Mouse (Mus musculus): ENCODE measurements around the gene Ankfn1.
A peak's percentile ranks its signal among the peaks of the same experiment; 100 is the strongest.

Ankfn1 gene

DNA sequence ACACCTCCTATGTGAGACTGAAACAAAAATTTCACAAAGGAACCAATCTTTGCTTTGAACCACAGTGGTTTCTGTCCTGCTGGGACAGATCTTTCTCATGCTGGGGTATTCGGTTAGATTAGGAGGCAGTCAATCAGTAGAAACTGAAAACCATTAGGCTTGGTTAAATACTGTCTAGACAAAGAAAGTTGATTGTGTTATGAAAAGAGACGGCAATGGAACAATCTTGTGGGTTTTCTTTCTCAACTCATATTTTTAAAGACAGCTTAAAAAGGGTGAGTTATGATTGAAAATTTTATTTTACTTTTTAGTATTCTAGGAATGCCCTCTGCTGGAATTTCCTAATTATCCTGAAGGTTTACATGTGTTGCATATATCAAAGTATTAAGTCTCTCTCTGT, 191.1 kb downstream of the Ankfn1 start:
- no peak for DNase-seq (ENCODE audit: inconsistent age in 2 of 2, low spot score in 1 of 2)

DNA sequence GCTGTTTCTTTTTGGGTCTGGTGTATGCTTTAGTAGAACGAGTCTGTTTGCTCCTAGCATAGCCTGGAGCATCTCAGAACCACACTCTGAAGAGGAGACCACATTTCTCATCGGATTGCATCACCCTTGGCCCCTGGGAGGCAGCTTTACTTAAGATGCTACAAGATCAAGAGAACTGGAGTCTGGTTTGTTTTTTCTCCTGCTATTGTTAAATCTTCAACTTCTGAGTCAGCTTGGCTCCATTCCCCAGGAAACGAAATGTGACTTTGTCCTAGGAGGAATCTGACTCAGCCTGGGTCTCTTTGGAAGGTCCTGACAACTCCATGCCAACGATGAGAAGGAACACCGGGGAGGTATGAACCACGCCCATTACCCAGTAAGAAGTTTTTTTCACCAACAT, 197.6 kb downstream of the Ankfn1 start:
- DNase-seq (ENCODE audit: inconsistent age in 2 of 2, low spot score in 1 of 2) = peak; percentile 57 to 83

DNA sequence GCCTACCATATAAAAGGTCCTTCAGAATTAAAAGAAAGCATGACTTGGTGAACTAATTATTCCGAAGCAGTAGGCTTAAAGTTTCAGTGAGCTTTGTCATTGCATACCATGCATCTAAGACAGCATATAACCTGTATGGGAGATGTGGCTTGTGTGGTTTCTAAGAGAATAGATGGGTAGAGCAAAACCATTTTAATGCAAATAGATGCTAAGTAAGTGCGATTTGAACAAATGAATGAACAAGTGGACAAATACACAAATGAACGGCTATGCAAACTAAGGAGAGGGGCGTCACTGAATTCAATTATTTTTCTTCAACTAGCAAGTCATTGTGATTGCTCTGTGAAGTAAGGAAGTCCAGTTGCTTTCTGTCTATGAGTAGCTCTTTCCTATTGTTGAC, 198.3 kb downstream of the Ankfn1 start:
- no peak for DNase-seq (ENCODE audit: inconsistent age in 2 of 2, low spot score in 1 of 2)

DNA sequence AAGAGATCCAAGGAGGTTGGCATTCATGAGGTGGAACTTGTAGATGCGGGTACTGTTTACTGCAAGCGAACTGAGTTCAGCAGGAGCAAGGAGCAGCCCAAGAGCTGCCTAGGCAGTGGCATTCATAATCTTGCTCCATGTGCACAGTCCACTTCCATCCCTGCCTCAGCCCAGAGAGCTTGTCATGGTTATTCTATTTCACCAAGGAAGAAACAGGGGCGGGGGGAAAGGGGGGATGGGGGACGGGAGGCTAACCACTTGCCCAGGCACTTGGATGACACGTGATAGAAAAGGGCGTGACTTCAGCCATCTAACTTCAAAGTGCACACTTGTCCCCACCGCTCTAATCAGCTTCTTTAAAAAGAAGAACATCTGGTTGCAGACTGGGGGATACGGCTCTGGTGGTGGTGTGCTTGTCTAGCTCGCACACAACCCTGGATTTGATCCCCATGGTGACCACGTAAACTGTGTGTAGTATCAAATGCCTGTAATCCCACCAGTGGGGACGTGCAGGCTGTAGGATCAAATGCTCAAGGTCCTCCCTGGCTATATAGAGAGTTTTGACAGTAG, 203.1 kb downstream of the Ankfn1 start:
- no peak for DNase-seq (ENCODE audit: inconsistent age in 2 of 2, low spot score in 1 of 2)

DNA sequence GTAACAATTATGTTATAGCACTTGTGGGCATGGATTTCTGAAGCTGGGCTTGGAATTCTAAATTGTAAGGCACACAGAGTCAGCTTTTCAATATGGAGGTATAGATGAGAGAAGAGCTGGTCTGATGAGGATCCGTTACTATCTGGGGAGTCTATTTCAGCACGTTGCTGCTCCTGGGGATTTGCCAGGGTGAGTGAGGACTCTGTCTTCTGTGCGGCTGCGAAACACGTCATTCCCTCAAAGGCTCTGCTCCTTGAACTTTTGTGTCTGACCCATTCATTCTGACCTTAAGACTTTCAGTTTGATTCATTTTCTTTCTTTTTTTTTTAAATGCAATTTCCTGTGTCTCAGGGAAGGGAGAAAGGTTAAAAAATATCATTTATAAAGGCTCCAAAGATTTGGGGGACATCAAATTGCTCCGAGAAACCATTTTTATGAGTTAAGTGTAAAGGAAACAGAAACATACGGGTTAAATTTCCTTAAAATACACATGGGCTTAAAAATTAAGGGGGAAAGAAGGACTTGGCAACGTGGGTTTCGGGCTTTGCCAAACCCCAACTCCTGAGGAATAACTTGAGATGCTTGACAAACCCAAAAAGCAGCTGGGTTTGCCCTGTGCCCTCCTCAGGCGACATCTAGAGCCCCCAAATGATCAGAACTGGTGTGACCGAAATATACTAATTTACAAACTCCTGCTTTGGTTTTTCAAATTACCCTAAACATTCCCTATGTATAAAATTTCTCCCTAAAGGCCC, 207.9 kb downstream of the Ankfn1 start:
- peak; percentile 92 to 93 for DNase-seq (ENCODE audit: inconsistent age in 2 of 2, low spot score in 1 of 2)

DNA sequence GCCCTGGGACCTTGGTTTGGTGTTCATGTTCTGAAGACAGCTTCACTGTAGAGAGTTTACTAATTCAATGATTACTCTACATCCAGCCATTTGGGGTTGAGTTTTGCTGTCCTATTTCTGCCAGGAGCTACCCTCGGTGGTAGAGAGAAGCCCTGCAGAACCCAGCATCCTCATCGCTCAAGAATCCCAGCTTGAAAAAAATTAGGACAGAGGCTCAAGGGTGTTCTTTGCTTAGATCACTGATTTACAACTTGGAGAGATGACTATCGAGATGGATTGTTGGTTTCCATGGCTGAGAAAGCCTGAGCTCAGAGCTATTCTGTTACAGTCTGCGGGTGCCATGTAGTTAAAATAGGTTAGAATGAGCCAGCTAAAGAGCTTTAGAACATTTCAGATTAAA, 209.2 kb downstream of the Ankfn1 start:
- peak; percentile 51 to 78 for DNase-seq (ENCODE audit: inconsistent age in 2 of 2, low spot score in 1 of 2)

DNA sequence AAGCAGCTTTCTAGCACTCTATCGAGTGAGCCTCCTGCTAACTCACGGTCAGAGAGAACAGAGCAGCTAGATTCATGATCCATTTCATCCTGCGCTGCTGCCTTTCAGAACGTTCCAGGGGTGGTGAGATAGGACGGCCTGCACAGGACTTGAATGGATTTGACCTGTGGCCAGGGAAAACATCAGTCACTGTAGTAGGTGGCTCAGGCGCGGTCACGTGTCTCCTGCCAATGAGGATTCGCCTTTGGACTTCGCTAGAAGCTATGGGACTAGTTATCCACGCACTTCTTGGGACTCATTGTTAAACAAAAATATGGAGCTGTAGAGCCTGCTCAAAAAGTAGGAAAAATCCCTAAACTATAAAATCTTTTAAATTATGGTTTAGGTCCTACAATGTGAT, 226.0 kb downstream of the Ankfn1 start:
- no peak for DNase-seq (ENCODE audit: inconsistent age in 2 of 2, low spot score in 1 of 2)

DNA sequence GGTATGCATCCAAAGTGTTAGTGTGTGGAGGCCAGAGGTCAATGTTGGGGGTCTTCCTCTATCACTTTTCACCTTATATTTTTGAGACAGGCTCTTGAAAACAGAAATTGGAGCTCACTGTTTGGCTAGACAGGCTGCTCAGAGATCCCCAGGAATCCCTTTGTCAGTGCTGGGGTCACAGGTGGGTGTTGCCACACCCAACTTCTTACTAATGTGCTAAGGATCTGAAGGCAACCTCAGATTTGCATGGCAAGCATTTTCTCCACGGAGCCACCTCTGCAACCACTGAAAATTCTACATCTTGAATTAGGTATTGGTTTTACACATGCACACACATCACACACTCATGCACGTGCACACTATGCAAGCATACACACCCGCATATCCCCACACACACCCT, 226.5 kb downstream of the Ankfn1 start:
- no peak for DNase-seq (ENCODE audit: inconsistent age in 2 of 2, low spot score in 1 of 2)

DNA sequence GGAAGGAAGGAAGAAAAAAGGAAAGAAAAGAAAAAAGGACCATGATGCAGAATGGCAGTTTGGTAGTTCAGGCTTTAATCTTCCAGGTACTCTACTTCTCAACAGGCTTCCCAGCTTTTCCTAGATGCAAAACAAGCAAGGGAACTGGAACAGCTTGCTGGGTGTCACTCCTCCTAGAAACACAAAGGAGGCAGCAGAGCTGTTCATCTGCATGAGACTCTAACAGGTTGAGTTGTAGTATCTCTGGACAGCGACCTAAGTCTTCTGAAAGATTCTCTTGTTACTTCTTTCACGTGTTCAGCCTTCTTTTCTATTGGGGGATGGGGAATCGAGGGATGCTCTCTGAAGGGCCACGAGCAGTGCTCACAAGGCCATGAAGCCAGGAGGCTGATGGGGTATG, 228.7 kb downstream of the Ankfn1 start:
- no peak for DNase-seq (ENCODE audit: inconsistent age in 2 of 2, low spot score in 1 of 2)

DNA sequence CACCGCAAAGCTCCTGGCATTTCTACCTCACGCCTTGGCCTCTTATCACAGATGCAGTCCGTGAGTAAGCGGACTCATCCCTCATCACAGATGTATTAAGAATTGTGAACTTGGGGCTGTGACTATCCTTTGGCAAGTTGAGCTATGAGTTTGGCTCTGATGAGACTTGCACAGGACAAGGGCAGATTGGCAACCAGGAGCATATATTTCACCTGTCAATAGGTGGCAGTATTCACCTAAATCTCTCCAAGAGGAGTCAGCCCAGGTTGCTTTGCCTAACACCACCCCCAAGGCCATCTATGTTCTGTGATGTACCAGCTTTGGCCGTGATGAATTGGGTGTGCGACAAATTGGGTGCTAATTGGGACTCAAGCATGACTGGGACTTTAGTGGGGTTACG, 231.3 kb downstream of the Ankfn1 start:
- DNase-seq (ENCODE audit: inconsistent age in 2 of 2, low spot score in 1 of 2) = peak; percentile 59 to 90

DNA sequence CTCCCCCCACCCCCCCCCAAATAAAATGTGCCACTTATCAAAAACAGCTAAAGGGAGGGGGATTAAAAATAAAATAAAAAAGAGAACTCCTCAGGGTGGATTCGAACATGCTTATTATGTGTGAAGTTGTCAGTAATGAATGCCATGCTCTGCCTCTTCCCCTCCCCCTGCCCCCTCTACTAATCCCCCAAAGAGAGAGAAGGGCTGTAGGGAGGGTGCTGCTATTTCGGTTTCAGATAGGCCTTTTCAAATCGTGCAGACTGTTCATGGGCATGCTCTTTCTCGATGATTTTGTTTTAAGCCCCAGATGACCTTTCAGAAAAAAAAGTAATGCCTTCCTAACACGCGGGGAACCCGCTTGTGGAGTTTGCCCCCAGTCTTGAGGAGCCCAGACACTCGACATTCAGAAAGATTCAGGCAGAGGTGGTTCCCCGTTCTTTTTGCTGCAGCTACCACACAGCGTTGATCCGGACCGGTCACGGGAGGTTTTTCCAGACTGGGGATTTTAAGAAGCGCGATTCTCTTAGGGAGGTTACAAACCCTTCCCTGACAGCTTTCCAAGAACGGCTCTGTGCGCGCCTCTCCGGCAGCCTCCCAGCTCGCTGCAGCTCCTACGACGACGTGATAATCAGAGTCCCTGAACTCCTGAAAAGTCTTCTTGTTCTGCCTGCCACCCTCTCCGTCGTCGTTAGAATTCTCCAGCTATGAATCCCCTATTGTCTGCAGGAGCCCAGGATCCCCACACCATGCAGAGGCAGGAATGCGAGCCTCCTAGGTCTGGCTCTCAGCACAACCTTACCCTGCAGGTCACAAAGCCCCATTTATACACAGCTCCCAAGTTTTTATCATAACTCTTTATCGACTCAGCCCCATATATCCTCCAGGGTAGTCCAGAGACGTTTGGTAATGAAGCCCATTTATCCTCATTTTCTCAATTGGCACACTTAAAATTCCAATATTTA, 232.3 kb downstream of the Ankfn1 start:
- DNase-seq (ENCODE audit: inconsistent age in 2 of 2, low spot score in 1 of 2) = peak in 1 of 2 experiments; percentile 59

DNA sequence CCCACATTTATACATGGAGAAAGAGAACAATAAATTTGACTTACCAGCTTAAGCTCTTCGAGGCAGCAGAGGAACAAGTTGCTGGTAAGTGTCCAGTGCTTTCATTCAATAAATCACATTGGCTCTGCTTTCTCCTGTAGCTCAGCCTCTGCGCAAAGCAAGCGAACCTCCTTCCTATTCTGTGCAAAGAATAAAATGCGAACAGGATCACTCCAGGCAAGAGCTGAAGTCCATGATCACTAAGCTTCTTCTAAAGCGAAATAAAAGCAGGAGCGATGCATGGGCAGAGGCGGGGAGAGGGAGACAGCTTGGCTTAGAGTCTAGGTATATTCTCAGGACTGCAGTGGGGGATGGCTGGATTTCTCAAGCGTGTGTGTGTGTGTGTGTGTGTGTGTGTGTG, 239.1 kb downstream of the Ankfn1 start:
- DNase-seq (ENCODE audit: inconsistent age in 2 of 2, low spot score in 1 of 2) = no peak

DNA sequence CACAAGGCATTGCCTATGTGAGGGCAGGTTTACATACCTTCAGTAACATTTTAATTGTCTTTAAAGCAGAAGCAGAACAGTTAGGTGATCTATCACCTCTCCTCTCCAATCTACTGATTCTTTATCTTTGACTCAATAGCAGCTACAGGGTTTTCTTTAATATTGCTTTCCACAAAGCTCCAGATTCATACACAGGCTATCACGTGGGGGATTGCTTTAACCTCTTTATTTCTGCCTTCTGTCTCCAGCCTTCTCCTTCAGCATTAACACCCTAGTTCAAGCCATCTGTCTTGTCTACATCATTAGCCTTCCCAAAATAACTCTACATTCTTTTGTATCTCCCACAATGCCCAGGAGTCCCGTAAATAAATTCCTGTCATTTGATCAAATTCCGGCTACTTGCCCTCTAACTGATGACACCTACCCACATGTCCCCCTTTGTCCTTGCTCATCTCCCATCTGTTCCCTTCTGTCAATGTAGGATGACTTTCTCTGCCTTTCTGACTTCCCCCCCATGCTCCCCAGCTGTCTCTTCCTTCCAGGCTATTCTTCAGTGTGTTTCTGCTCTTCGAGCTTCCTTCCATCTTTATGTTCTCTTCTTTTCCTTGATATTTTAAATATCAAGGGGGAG, 249.5 kb downstream of the Ankfn1 start:
- no peak for DNase-seq (ENCODE audit: inconsistent age in 2 of 2, low spot score in 1 of 2)

DNA sequence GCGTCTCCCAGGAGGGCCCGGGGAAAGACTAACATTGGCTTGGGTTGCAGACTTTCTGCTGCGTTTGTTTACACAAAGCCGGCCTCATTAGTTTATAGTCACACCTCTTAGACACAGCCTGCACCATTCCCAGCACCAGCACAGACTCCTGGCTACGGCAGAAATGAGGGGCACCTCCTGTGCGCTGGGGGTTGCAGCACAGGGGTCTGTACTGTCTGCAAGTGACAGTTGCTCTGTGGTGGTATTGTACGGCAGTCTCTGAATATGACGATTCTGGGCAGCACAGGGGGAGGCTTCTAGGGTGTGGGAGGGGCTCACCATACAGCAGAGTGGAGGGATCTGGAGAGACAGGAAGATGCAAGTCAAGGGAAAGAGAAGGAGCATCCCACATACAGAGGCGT, 262.0 kb downstream of the Ankfn1 start:
- DNase-seq (ENCODE audit: inconsistent age in 2 of 2, low spot score in 1 of 2) = no peak

DNA sequence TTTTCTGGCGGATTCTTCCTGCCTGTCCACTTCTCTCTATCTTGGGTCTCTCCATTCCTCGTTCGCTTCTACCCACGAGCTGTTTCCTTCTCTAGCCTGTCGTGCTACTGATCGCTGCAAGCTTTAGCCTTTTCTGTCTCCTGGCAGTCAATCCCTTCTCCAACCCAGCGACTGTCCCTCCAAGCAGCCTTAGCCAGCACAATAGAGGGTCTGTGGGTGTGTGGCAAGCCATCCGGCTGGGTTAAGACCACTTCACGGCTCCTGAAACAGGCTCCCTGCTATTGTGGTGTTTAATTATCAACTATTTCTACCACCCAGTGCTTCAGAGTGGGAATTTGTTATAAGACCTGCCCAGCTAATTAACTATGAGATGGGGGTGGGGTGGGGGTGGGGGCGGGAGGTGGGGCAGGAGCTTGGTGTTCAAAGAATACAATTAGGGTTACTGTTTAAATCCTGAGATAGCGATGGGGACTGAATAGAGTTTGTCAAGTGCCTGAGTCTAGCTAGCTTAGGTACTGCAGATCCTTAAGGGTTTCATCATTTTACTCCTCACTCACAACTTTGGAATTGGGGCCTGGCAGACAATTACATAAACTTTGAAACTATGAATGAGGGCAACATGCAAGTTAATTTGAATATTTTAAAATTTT, 268.7 kb downstream of the Ankfn1 start:
- no peak for DNase-seq (ENCODE audit: inconsistent age in 2 of 2, low spot score in 1 of 2)

DNA sequence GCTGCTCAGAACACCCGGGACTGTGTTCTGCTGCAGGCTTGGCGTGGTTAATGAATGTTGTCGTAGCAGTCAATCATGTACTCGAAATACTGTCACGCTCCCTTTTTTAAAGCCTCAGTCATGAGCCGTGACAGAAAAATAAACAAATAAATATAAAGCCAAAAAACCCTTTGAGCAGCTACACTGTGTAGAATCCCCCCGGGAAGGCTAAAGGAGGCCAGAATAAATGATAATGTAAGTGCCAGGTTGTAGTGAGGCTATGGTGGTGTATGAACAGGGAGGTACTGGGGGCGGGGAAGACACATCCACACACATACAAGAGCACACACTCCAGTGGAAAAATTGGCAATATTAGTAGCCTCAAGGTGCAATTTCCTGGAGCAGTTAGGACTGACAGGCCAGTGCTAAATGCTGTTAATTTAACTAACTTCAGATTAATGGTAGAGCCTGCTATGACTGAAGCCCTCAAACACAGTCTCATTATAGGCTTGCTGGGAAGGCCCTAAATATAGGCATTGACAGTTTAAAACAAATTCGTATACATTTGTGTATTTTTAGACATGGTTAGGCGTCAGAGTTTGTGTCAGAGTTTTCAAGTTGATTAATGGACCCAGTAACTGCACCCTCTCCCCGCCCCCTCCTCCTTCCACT, 270.7 kb downstream of the Ankfn1 start:
- DNase-seq (ENCODE audit: inconsistent age in 2 of 2, low spot score in 1 of 2) = no peak

DNA sequence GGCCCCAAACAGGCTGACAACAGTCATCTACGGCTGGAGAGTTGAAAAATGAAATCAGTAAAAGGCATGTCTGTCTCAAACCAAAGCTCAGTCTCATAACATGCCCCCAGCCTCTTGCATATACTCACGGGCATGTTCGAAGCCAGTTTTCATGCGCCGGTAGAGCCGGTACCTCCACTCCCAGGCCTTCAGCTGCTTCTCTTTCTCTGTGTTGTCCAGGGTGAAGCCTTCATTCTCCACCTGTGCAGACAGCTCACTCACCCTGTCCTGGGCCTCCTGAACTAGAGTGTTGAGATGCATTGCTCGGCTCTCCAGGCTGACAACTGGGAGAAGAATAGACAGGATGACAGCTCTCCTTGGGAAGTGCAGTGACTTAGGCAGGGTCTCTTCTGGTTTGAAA, 272.4 kb downstream of the Ankfn1 start:
- DNase-seq (ENCODE audit: inconsistent age in 2 of 2, low spot score in 1 of 2) = no peak

DNA sequence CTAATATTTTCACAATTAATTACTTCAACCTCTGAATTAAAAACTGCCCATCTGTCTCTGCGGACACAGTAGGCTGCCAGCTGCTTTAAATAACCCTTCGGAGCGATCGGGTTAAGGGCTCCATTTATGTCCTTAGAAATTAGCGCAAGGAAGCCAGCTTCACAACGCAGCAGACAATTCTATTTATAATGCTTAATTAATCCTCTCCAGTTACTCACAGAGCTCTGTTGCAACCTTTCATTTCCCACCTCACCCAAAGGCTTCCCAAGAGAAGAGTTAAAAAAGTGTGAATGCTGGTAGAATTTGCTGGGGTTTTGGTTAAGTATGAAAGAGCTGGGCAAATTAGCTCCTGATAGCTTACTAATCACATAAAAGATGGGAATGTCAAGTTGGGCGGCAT, 275.7 kb downstream of the Ankfn1 start:
- DNase-seq (ENCODE audit: inconsistent age in 2 of 2, low spot score in 1 of 2) = no peak

DNA sequence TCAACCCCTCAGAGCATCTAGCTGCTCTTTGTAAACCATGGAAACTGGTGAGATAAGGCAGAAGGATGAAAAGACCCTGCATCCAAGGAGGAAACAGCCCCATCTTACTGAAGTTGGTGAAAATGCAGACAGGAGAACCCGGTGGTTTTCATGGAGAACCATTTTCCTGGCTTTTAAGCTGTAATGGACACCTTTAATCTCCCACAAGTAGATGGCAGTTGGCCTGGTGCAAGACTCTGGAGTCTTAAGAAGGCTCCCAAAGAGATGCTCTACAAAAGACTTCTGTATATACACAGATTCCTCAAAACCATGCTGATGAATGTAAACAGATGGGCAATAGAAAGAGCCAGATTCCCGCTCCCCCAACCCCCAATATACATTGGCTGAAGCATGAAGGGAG, 276.5 kb downstream of the Ankfn1 start:
- no peak for DNase-seq (ENCODE audit: inconsistent age in 2 of 2, low spot score in 1 of 2)

DNA sequence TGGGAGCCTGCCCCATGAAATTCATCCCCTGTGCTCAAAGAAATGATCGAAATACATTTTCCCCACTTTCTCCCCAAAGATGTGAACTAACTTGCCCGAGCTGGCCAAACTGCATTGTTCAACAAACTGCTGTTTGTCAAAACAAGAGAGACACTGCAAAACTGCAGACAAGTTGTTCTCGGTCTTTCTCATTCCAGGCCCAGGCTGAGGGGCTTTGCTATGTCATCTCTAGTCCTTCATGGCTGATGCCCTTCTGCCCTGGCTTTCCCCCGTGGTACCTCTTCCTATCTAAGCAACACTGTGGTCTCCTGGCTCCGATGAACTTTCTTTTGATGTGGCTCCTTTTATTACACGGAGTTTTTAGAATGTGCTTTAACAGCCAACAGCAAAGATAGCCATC, 296.4 kb downstream of the Ankfn1 start:
- DNase-seq (ENCODE audit: inconsistent age in 2 of 2, low spot score in 1 of 2) = no peak

Measured in adrenal gland, adult (tissue).